Comparison of ENCODE assay signal across 8 mouse cellular contexts in the genomic region with DNA sequence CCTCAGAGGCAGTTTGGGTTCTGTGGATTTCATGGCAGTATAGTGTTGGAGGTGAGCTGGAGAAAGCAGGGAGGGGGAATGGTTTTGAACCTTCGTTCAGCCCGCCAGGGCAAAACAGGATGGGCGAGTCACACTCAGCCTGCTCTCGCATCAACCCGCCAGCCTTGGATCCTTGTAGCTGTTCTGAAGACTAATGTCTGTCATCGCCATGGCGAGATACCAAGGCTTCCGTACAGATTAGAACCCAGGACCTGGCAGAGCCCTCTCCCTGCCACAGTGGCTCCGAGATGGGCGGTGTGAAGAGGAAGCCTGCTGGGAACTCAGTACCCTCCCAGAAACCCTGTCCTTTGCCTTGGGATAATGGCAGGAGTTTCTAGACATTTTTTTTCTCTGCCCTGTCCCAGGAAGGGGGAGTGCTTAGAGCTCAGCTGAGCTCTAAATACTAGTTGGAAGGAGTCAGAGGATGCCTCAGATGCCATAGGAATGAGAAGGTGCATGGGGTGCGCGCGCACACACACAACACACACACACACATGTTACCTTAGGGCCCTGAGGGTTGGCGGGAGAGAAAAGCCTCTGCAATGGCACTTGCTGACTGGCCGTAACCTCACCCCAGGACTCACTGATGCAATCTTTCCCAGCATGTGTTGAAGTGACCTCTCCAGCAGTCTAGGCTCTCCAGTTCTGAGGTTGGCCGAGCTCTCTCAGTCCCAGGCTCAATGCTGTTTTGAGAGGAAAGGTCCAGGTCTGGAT. TPM values are rescaled to one million over a fixed set of nuclear protein-coding genes. Genes with fewer than 3 reads are reported as not detected.
DNase-seq lines count a peak whose midpoint lies in the region; ATAC-seq and TF ChIP-seq lines count a peak whose summit lies in the region.
"Had no signal": no experiment of that assay in that cellular context is flagged by ENCODE, and none has a peak within 500 bp of the region (broad histone marks: within the 10 kb centered on the region; RNA-seq: fewer than 3 reads in every experiment).

No protein-coding gene starts in this region.

- no peak for TF ChIP-seq CTCF in ES-Bruce4 (IDR thresholded peaks at IDR 0.05; ENCODE audit: low read depth, low read length)

- 0 out of 2 replicates have a peak overlapping the region, but pooled peaks have one; percentile 24 for H3K27ac ChIP-seq in heart, embryonic 13.5 days (replicated peaks)
- H3K27ac ChIP-seq in ES-Bruce4 (ENCODE audit: insufficient read depth, low read length): peak overlapping the region; percentile 1; the same call in 1 of the 2 replicates
- H3K27ac ChIP-seq in hindbrain, embryonic 14.5 days: no peak overlapping the region

- intact Hi-C loops in heart, postnatal 36 days (cut with DNase I): loop anchor here (2.0 kb wide), 1 partner anchor 13 kb away; no protein-coding TSS in a partner anchor

- DNase-seq in heart, postnatal 36 days: no peak
- no peak for DNase-seq in hindbrain, embryonic 14.5 days (ENCODE audit: low spot score)
- peak; percentile 71 for DNase-seq in lung, postnatal 36 days
- no peak for DNase-seq in layer of hippocampus, adult 8-10 months (ENCODE audit: low spot score in 2 of 2)
- DNase-seq in retina, postnatal 1 day: no peak
- DNase-seq: kidney, adult 9 months had no signal

- no peak for ATAC-seq in heart, embryonic 13.5 days (ENCODE audit: extremely low read depth, insufficient number of reproducible peaks, low FRiP score, low TSS enrichment)
- ATAC-seq in hindbrain, embryonic 14.5 days (ENCODE audit: low FRiP score): no peak

- no peaks in the 10 kb centered on the region for H3K9me3 ChIP-seq in heart, embryonic 13.5 days
- H3K9me3 ChIP-seq in ES-Bruce4 (replicated peaks; ENCODE audit: control insufficient read depth, insufficient read depth, low read length, poor library complexity, severe bottlenecking): no peaks in the 10 kb centered on the region
- no peaks in the 10 kb centered on the region for H3K9me3 ChIP-seq in hindbrain, embryonic 14.5 days (ENCODE audit: control insufficient read depth, low read length)

- H3K27me3 ChIP-seq in heart, embryonic 13.5 days (replicated peaks): no peaks in the 10 kb centered on the region
- no peaks in the 10 kb centered on the region for H3K27me3 ChIP-seq in ES-Bruce4 (ENCODE audit: control insufficient read depth, insufficient read depth, low read length, poor library complexity, severe bottlenecking)
- H3K27me3 ChIP-seq in hindbrain, embryonic 14.5 days (ENCODE audit: control insufficient read depth, insufficient read depth, low read length): no peaks in the 10 kb centered on the region

- peak overlapping the region; percentile 75; the same call in 1 of the 2 replicates for H3K4me2 ChIP-seq in heart, embryonic 13.5 days
- H3K4me2 ChIP-seq in hindbrain, embryonic 14.5 days (replicated peaks): peak overlapping the region; percentile 72; the same call in 1 of the 2 replicates

- 76% methylated on average over 16 of the region's 16 CpGs for WGBS in heart, embryonic 13.5 days
- 90% methylated on average over 16 of the region's 16 CpGs for WGBS in hindbrain, embryonic 14.5 days

- H3K4me3 ChIP-seq in heart, embryonic 13.5 days: no peak overlapping the region
- peak overlapping the region; percentile 13; the same call in 1 of the 2 replicates for H3K4me3 ChIP-seq in ES-Bruce4 (ENCODE audit: low read depth, low read length)
- H3K4me3 ChIP-seq in hindbrain, embryonic 14.5 days (replicated peaks; ENCODE audit: low read length): no peak overlapping the region

- no peak for TF ChIP-seq EP300 in ES-Bruce4 (IDR thresholded peaks at IDR 0.05; ENCODE audit: insufficient read depth, low read depth, low read length)

- H3K36me3 ChIP-seq in heart, embryonic 13.5 days: no peaks in the 10 kb centered on the region
- no peaks in the 10 kb centered on the region for H3K36me3 ChIP-seq in ES-Bruce4 (ENCODE audit: control insufficient read depth, insufficient read depth, low read length, poor library complexity, severe bottlenecking)
- H3K36me3 ChIP-seq in hindbrain, embryonic 14.5 days (replicated peaks; ENCODE audit: control insufficient read depth, insufficient read depth): no peaks in the 10 kb centered on the region

- TF ChIP-seq POLR2A in ES-Bruce4 (IDR thresholded peaks at IDR 0.05; ENCODE audit: insufficient read depth, low read length): no peak

- peaks cover 88% of the 10 kb centered on the region for H3K4me1 ChIP-seq in heart, embryonic 13.5 days
- H3K4me1 ChIP-seq in ES-Bruce4 (ENCODE audit: control insufficient read depth, insufficient read depth, low read length): peaks cover 4% of the 10 kb centered on the region
- H3K4me1 ChIP-seq in hindbrain, embryonic 14.5 days (replicated peaks; ENCODE audit: control insufficient read depth, insufficient read depth, low read length): peaks cover 45% of the 10 kb centered on the region

- H3K9ac ChIP-seq in heart, embryonic 13.5 days: no peak overlapping the region
- H3K9ac ChIP-seq in ES-Bruce4 (ENCODE audit: low read depth, poor library complexity, severe bottlenecking): no peak overlapping the region
- no peak overlapping the region for H3K9ac ChIP-seq in hindbrain, embryonic 14.5 days

RNA-seq across cellular contexts. Expression of gene Tnk2, which starts 14.0 kb away (rescaled TPM):
- polyA plus RNA-seq in heart, embryonic 13.5 days (2015; fragmentation: Nextera tagmentation; extraction: Ambion mirVana): 7.1 and 8.7 TPM in 2 replicates
- 10 to 100 TPM; 18.0 to 19.8 TPM for total RNA-seq in heart, postnatal 36 days (2021)
- 37.6 and 42.4 TPM in 2 replicates for polyA plus RNA-seq in ES-Bruce4 (2011; ENCODE audit: insufficient read depth, insufficient read length, low read depth, missing spikeins)
- 17.4 and 20.0 TPM in 2 replicates for polyA plus RNA-seq in hindbrain, embryonic 14.5 days (2014; fragmentation: Nextera tagmentation; extraction: Ambion mirVana)
- 100 to 1,000 TPM; 206 to 238 (median 222) TPM for total RNA-seq in layer of hippocampus, adult 8-10 months (2022)

RNA-seq across cellular contexts. Expression of gene Tfrc, which starts 49.0 kb away (rescaled TPM):
- polyA plus RNA-seq in heart, embryonic 13.5 days (2015; fragmentation: Nextera tagmentation; extraction: Ambion mirVana): 32.7 and 34.7 TPM in 2 replicates
- total RNA-seq in heart, postnatal 36 days (2021): 100 to 1,000 TPM in 1 of 2 experiments, 10 to 100 TPM in 1; 55.9 to 114 TPM
- polyA plus RNA-seq in ES-Bruce4 (2011; ENCODE audit: insufficient read depth, insufficient read length, low read depth, missing spikeins): 118 and 141 TPM in 2 replicates
- polyA plus RNA-seq in hindbrain, embryonic 14.5 days (2014; fragmentation: Nextera tagmentation; extraction: Ambion mirVana): 54.0 and 65.1 TPM in 2 replicates
- 10 to 100 TPM; 54.4 to 75.4 (median 58.0) TPM for total RNA-seq in layer of hippocampus, adult 8-10 months (2022)
